Mouse (Mus musculus) R1 (cell line): ENCODE results near the gene Gm12166.

Experiments
- DNase-seq: peaks from one replicate; pipeline ENCODE4 v3.0.0-alpha.2; 2018; ENCODE audit warnings: low read depth, low spot score

Gene Gm12166

GRCm38 (mm10) chr11:46016061-46016460 is 36.1 kb downstream of the Gm12166 start:
- DNase-seq, result peak; percentile 65
